Comparison of ENCODE assay signal across 25 mouse cellular contexts in genomic region chr15:93583051-93583450, GRCm38 (mm10).
"Had no signal": no experiment of that assay in that cellular context is flagged by ENCODE, and none has a peak within 500 bp of the region (broad histone marks: within the 10 kb centered on the region; RNA-seq: fewer than 3 reads in every experiment).

No protein-coding gene starts in this region.

- H3K4me1 ChIP-seq: hindbrain, embryonic 10.5 days had no signal

- H3K9ac ChIP-seq: heart, embryonic 12.5 days; hindbrain, embryonic 12.5 days; hindbrain, embryonic 15.5 days; limb, embryonic 13.5 days; limb, embryonic 15.5 days; liver, embryonic 12.5 days; liver, embryonic 14.5 days had no signal

- H3K27me3 ChIP-seq: heart, embryonic 12.5 days; hindbrain, embryonic 12.5 days; hindbrain, embryonic 15.5 days; limb, embryonic 13.5 days; limb, embryonic 15.5 days; liver, embryonic 12.5 days had no signal

- H3K4me3 ChIP-seq: gastrocnemius, adult 2 months; heart, embryonic 10.5 days; heart, embryonic 12.5 days; hindbrain, embryonic 10.5 days; hindbrain, embryonic 12.5 days; hindbrain, embryonic 15.5 days; limb, embryonic 13.5 days; limb, embryonic 15.5 days; liver, embryonic 12.5 days had no signal

- H3K4me2 ChIP-seq: heart, embryonic 12.5 days; hindbrain, embryonic 12.5 days; hindbrain, embryonic 15.5 days; limb, embryonic 13.5 days; limb, embryonic 15.5 days; liver, embryonic 12.5 days had no signal

- H3K27ac ChIP-seq: gastrocnemius, adult 2 months; heart, embryonic 10.5 days; hindbrain, embryonic 10.5 days; hindbrain, embryonic 12.5 days; hindbrain, embryonic 15.5 days; hindbrain, postnatal 0 days; kidney, postnatal 0 days; limb, embryonic 13.5 days; limb, embryonic 15.5 days; liver, embryonic 12.5 days; liver, embryonic 14.5 days had no signal

- DNase-seq: gastrocnemius, adult 2 months; gastrocnemius, postnatal 10 days; gastrocnemius, postnatal 25 days; heart, adult 18-20 months; heart, postnatal 10 days; heart, postnatal 4 days; kidney, adult 11 months; kidney, adult 2 months; kidney, postnatal 14 days; kidney, postnatal 36 days; layer of hippocampus, adult 9-11 months; layer of hippocampus, postnatal 36 days; left cerebral cortex, postnatal 4 days had no signal

- ATAC-seq: hindbrain, postnatal 0 days; intestine, embryonic 16.5 days; liver, embryonic 12.5 days had no signal

- H3K36me3 ChIP-seq: hindbrain, embryonic 12.5 days; hindbrain, embryonic 15.5 days had no signal

- H3K9me3 ChIP-seq: heart, embryonic 10.5 days; hindbrain, embryonic 12.5 days; hindbrain, embryonic 15.5 days; limb, embryonic 15.5 days had no signal
